Mouse (Mus musculus) heart, embryonic 14.5 days (tissue): ENCODE measurements around the gene Litaf. TPM values are rescaled to one million over a fixed set of nuclear protein-coding genes. Genes with fewer than 3 reads are reported as not detected.

Source experiments
- ATAC-seq: fragments of 200-750 bp; cut with Nextera tagmentation; 2 replicates; pipeline ENCODE4 v1.8.0; 2017; ENCODE audit warnings: low read depth, moderate TSS enrichment; ENCODE audit not compliant: insufficient number of reproducible peaks, insufficient read depth, low FRiP score
- H3K27ac ChIP-seq, 2 experiments: fragments of 200-500 bp in 1 of 2; fragments of 300-500 bp in 1 of 2; sonication (generic) in 1 of 2; replicated peaks in 1 of 2; 2 replicates each; pipeline ENCODE4 v1.5.1; 2012 to 2014; ENCODE audit warnings: low read depth in 2 of 2, low read length in 2 of 2, control low read depth in 1 of 2, mild to moderate bottlenecking in 1 of 2, mixed read lengths in 1 of 2; ENCODE audit not compliant: control insufficient read depth in 1 of 2, insufficient read depth in 1 of 2
- H3K27me3 ChIP-seq: fragments of 300-500 bp; sonication (generic); 2 replicates; pipeline ENCODE4 v1.6.1; 2014; ENCODE audit warnings: mild to moderate bottlenecking, low read length, control low read depth; ENCODE audit not compliant: control insufficient read depth, insufficient read depth
- H3K36me3 ChIP-seq: fragments of 300-500 bp; sonication (generic); 2 replicates; pipeline ENCODE4 v1.6.1; 2014; ENCODE audit warnings: mild to moderate bottlenecking, control low read depth, low read length, mixed read lengths; ENCODE audit not compliant: control insufficient read depth, insufficient read depth
- H3K4me1 ChIP-seq, 2 experiments: fragments of 200-500 bp in 1 of 2; fragments of 300-500 bp in 1 of 2; sonication (generic) in 1 of 2; 2 replicates each; pipeline ENCODE4 v1.6.1; 2012 to 2014; ENCODE audit warnings: low read length in 2 of 2, control low read depth in 1 of 2, mixed read lengths in 1 of 2; ENCODE audit not compliant: control insufficient read depth in 2 of 2, insufficient read depth in 2 of 2
- H3K4me2 ChIP-seq: fragments of 300-500 bp; sonication (generic); 2 replicates; pipeline ENCODE4 v1.6.1; 2014; ENCODE audit warnings: mild to moderate bottlenecking, low read length
- H3K4me3 ChIP-seq, 2 experiments: fragments of 200-500 bp in 1 of 2; fragments of 300-500 bp in 1 of 2; sonication (generic) in 1 of 2; 2 replicates each; pipeline ENCODE4 v1.5.1; 2012 to 2014; ENCODE audit warnings: low read length in 2 of 2, mild to moderate bottlenecking in 2 of 2, control low read depth in 1 of 2, low read depth in 1 of 2, moderate library complexity in 1 of 2; ENCODE audit not compliant: control insufficient read depth in 1 of 2, insufficient read depth in 1 of 2
- H3K9ac ChIP-seq: fragments of 300-500 bp; sonication (generic); 2 replicates; pipeline ENCODE4 v1.6.1; 2014; ENCODE audit warnings: mild to moderate bottlenecking, low read length
- H3K9me3 ChIP-seq: fragments of 300-500 bp; sonication (generic); 2 replicates; pipeline ENCODE4 v1.6.1; 2016; ENCODE audit warnings: low read length, control low read depth; ENCODE audit not compliant: control insufficient read depth
- WGBS: fragments of 180-500 bp; shearing (Covaris S2); extraction: QIAGEN DNeasy Blood & Tissue Kit; methylation state at CpG from one replicate; pipeline ENCODE4 v1.1.7; 2014; 5-methylcytosine and 5-hydroxymethylcytosine counted together
- polyA plus RNA-seq: library from polyadenylated mRNA; unstranded; fragments of >200 nt; fragmentation: Nextera tagmentation; extraction: Ambion mirVana; gene quantifications from 2 replicates; pipeline ENCODE4 v1.2.1, GENCODE M21; 2014

Litaf gene
- polyA plus RNA-seq, 1 experiment from 2014 or later: 71.8 TPM

DNA sequence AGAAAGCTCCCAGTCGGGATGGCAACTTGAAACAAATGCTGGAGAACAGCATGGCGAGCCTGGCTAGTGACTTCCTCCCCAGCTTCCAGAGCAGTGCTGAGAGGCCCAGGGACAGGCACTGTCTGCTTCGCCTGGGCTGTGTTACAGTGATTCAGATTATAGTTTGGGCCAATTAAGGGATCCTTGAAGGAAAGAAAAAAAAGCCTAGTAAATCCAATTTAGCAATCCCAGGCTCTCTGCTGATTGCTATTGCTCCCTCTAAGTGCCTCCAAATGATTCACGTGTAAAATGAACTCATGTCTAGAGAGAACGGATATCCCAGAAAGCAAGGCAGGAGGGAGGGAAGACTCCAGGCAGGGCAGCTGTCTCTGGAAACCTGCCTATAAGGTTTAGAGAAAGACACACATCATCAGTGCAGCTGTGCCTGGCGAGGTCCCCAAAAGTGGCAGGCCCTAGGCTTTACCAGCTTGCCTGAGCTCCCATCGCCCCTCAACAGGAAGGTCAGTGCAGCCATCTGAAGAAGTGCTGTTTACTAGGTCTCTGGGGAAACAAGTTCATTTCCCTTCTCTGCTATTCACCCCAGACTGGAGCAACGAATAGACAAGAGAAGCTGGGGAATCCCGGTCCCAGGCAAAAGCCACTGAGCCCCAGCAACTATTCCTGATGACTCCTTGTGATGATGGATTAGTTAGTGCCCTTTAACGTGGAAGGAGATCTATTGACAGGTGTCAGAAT lies 25.0 kb upstream of the Litaf start:
- Histone ChIP-seq H3K27me3 (no peaks in the 10 kb centered on the region), H3K36me3 (peaks cover 70% of the 10 kb centered on the region), H3K4me2 (no peak overlapping the region), H3K4me3 (no peak overlapping the region), H3K27ac (no peak overlapping the region), H3K4me1 (peaks cover 9 to 22% of the 10 kb centered on the region in 2 experiments), H3K9ac (no peak overlapping the region), H3K9me3 (no peaks in the 10 kb centered on the region)
- ATAC-seq: no peak
- WGBS: 85% methylated on average over 10 of the region's 10 CpGs

DNA sequence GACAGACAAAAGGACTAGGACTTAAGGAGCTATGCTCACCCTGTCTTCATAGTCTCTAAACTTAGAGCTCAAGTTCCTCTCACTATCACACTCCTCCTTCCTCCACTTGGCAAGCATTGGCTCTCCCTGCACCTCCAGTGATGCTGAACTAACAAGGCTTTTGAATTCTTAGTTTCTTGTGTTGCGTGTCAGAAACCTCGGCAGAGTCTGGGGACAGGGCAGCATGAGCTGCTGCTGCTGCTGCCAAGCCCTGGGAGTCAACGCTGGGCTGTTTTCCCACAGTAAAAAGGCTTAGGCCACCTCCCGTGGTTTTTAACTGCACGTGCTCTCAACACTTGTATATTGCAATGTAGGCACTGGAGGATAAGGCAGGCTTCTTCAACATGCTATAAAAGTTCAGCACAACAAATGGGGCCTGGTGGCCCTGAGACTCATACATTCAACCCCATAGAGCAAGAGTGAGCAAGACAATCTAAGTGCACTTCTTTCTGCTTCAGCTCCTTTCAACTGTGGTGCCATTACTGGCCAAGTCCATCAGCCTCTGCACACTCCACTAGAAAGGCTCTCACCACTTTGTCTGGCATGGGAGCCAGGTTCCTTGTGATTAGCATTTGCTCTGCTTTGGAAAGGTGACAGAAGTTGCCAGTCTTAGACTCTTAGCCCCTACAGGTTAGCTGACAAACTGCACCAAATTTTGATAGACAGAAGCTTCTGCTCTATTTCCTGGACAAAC lies 21.1 kb upstream of the Litaf start:
- Histone ChIP-seq H3K9ac (no peak overlapping the region), H3K36me3 (peaks cover 98% of the 10 kb centered on the region), H3K27ac (no peak overlapping the region), H3K4me2 (no peak overlapping the region), H3K27me3 (no peaks in the 10 kb centered on the region), H3K4me1 (peaks cover 3 to 6% of the 10 kb centered on the region in 2 experiments; a peak in 2 of 4 replicates), H3K4me3 (no peak overlapping the region), H3K9me3 (no peaks in the 10 kb centered on the region)
- ATAC-seq: no peak
- 81% methylated on average over 5 of the region's 5 CpGs for WGBS

DNA sequence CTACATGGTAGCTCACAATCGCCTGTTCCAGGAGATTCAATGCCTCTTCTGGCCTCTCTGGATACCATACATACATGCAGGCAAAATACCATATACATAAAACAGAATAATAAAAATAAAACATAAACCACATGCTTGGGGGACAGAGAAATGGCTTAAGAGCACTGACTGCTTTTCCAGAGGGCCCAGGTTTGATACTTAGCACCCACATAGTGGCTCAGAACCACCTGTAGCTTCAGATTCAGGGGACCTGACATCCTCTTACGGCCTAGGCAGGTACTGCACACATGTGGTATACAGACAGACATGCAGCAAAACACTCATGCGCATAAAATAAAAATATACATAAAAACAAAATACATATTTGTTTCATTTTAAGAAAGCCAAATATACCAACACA lies 20.3 kb upstream of the Litaf start:
- Histone ChIP-seq H3K27ac (no peak overlapping the region), H3K4me2 (no peak overlapping the region), H3K4me3 (no peak overlapping the region), H3K4me1 (no peaks in the 10 kb centered on the region), H3K27me3 (no peaks in the 10 kb centered on the region), H3K36me3 (peaks cover 98% of the 10 kb centered on the region), H3K9me3 (no peaks in the 10 kb centered on the region), H3K9ac (no peak overlapping the region)
- ATAC-seq: no peak
- 97% methylated on average over 3 of the region's 3 CpGs for WGBS

DNA sequence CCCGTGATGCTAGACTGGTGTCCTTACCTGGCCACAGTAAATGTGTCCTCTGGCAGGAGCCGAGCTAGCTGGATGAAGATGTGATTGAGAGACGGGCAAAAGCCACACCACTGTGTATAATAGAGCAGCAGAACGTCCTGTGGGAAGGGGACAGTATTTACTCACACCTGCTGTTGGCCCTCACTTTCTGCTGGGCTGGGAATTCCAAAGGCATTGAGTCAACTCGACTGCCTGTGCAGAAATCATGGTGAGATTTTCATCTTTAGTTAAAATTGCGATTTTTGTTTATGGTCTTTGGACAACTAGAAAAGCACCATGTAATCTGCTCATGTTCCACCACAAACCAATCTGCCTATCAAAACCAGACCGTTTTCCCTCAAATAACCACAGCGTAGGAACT lies 18.2 kb upstream of the Litaf start:
- Histone ChIP-seq H3K27me3 (no peaks in the 10 kb centered on the region), H3K27ac (no peak overlapping the region), H3K4me1 (no peaks in the 10 kb centered on the region), H3K4me2 (no peak overlapping the region), H3K4me3 (no peak overlapping the region), H3K9me3 (no peaks in the 10 kb centered on the region), H3K36me3 (peaks cover 100% of the 10 kb centered on the region), H3K9ac (no peak overlapping the region)
- WGBS: 87% methylated on average over 8 of the region's 8 CpGs
- ATAC-seq: no peak

DNA sequence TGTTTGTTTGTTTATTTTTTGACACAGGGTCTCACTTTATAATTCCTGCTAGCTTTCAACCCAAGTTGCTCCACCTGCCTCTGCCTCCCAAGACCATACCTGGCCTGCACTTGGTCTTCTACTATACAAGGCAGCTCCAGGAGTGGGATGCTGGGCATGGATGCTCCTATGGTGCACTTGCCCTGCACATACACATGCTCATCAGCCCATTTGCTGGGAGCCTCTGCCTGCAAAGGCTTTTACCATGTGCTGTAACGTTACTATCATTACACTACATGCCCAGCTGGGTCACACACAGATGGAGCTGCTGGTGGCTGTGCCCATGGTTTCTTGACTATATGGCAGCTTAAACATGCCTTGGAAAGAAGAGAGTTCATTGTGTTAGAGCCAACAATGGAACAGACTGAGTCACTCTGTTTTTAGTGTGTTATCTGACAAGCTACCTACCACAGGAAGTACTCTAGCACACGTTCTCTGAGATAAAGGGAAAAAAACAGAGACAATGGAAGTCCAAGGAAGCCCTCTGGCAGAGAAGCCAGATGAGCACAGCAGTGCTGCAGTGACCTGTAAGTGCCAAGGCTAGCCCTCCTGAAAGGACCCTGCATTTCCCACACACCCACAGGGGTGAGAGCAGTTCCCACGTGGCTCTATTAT lies 12.4 kb upstream of the Litaf start:
- 35% methylated on average over 3 of the region's 3 CpGs for WGBS
- H3K4me2 ChIP-seq: no peak overlapping the region
- no peak overlapping the region for H3K9ac ChIP-seq
- H3K36me3 ChIP-seq: peaks cover 98% of the 10 kb centered on the region
- peak overlapping the region in 1 of 2 experiments; percentile 46; a peak in 1 of 4 replicates for H3K27ac ChIP-seq
- no peaks in the 10 kb centered on the region for H3K9me3 ChIP-seq
- H3K27me3 ChIP-seq: no peaks in the 10 kb centered on the region
- H3K4me3 ChIP-seq: no peak overlapping the region
- H3K4me1 ChIP-seq: 0 out of 4 replicates have a peak, but pooled peaks cover 2 to 7% of the 10 kb centered on the region in 2 experiments
- peak; percentile 53; the same call in 1 of the 2 replicates for ATAC-seq

DNA sequence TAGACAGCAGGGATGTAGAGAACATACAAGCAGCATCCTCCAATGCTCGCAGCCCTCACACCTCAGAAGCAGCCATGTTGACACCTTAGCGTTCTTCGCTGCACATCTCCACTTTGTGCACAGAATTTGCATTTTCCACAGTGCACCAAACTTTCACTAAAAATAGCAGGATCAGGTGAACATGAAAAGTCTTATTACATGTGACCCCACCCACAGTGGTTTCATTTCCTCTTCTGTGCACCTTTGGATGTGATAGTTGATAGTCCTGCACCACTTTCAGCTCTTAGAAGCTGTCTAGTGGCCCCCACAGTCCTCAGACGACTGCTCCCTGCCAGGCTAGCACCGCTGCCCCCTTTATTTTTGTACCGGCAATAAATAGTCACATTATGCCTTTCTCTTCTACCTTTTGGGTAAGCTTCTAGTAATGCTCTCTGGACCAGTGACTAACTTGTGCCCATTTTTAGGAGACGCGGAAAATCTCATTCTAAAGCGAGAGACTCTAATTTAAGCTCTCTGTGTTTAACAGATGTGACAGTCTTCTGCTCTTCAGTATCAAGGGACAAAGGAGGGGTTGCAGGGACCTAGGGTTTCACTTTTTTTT lies 11.7 kb upstream of the Litaf start:
- 84% methylated on average over 9 of the region's 9 CpGs for WGBS
- ATAC-seq: no peak
- Histone ChIP-seq H3K9me3 (no peaks in the 10 kb centered on the region), H3K27me3 (no peaks in the 10 kb centered on the region), H3K4me2 (no peak overlapping the region), H3K36me3 (peaks cover 98% of the 10 kb centered on the region), H3K27ac (no peak overlapping the region), H3K4me3 (no peak overlapping the region), H3K4me1 (0 out of 4 replicates have a peak, but pooled peaks cover 2 to 7% of the 10 kb centered on the region in 2 experiments), H3K9ac (no peak overlapping the region)

DNA sequence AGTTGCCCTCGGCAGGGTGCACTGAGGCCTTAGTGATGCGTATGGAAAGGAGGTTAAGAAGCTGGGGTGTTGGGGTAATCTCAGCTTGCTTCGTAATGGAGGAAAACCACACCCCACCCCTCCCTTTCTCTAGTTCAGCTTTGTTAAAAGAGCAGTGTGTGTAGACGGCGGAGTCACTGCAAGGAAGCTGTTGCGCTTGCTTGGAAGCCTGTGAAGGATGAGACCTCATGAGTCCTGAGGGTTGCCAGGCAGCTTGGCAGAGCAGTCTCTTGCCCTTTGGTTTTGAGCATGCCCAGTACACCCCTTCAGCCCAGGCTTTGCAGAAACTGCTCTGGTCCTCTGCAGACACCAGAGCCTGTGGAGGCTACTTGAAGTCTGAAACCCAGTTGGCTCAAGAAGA lies 7.1 kb upstream of the Litaf start:
- Histone ChIP-seq H3K27ac (no peak overlapping the region), H3K4me3 (no peak overlapping the region), H3K4me1 (peaks cover 24 to 33% of the 10 kb centered on the region in 2 experiments), H3K9ac (no peak overlapping the region), H3K9me3 (no peaks in the 10 kb centered on the region), H3K4me2 (no peak overlapping the region), H3K36me3 (peaks cover 73% of the 10 kb centered on the region), H3K27me3 (no peaks in the 10 kb centered on the region)
- ATAC-seq: no peak
- WGBS: 83% methylated on average over 6 of the region's 6 CpGs
